Mouse (Mus musculus): ENCODE measurements at regions not wholly inside any gene's neighbourhood (a gene's known extent, or its start where the extent isn't known, plus 50 kb on each side); places are given as distances from the start of the nearest gene placed in this dataset.

- DNase-seq (ENCODE audit: low spot score in 2 of 2) = no peak
Observed at GRCm38 (mm10) chr6:34246512-34246911, 69.6 kb upstream of the Slc35b4 start.

GRCm38 (mm10) chr6:34243001-34243400 lies 66.1 kb upstream of the Slc35b4 start:
- DNase-seq (ENCODE audit: low spot score in 2 of 2) = no peak

- DNase-seq (ENCODE audit: low spot score in 2 of 2) = no peak
Observed at GRCm38 (mm10) chr6:34242486-34242885, 65.6 kb upstream of the Slc35b4 start.

- DNase-seq (ENCODE audit: low spot score in 2 of 2) = no peak
Observed at GRCm38 (mm10) chr6:34235132-34235531, 58.2 kb upstream of the Slc35b4 start.

- no peak for DNase-seq (ENCODE audit: low spot score in 2 of 2)
Observed at GRCm38 (mm10) chr6:34234443-34235020, 57.6 kb upstream of the Slc35b4 start.

GRCm38 (mm10) chr6:34230768-34231381 lies 54.0 kb upstream of the Slc35b4 start:
- DNase-seq (ENCODE audit: low spot score in 2 of 2) = peak; percentile 25 to 69

GRCm38 (mm10) chr6:34227131-34227530 lies 50.2 kb upstream of the Slc35b4 start:
- no peak for DNase-seq (ENCODE audit: low spot score in 2 of 2)

All from spleen, postnatal 4 days (tissue).